Mouse (Mus musculus) stomach, embryonic 15.5 days (tissue): Measurements from ENCODE around the gene Fkbp8. TPM values are rescaled to one million over a fixed set of nuclear protein-coding genes. Genes with fewer than 3 reads are reported as not detected.
A peak's percentile ranks its signal among the peaks of the same experiment; 100 is the strongest.
"Not testable (repeated sequence)": the region's sequence is repeated elsewhere in the genome, so short reads cannot be mapped to it uniquely, and the experiment has no call there.

Experiments
- ATAC-seq: fragments of 200-750 bp; cut with Nextera tagmentation; 2 replicates; pipeline ENCODE4 v1.8.0; 2017; ENCODE audit warnings: low read depth, moderate number of reproducible peaks, moderate TSS enrichment; ENCODE audit not compliant: insufficient read depth, low FRiP score
- H3K27ac ChIP-seq: fragments of 300-500 bp; sonication (generic); 2 replicates; pipeline ENCODE4 v1.5.1; 2015; ENCODE audit warnings: mild to moderate bottlenecking, inconsistent platforms
- H3K27me3 ChIP-seq: fragments of 300-500 bp; sonication (generic); replicated peaks from 2 replicates; pipeline ENCODE4 v1.6.1; 2015; ENCODE audit warnings: inconsistent platforms
- H3K36me3 ChIP-seq: fragments of 300-500 bp; sonication (generic); 2 replicates; pipeline ENCODE4 v1.6.1; 2015; ENCODE audit warnings: inconsistent platforms
- H3K4me1 ChIP-seq: fragments of 300-500 bp; sonication (generic); 2 replicates; pipeline ENCODE4 v1.6.1; 2015; ENCODE audit warnings: inconsistent platforms
- H3K4me2 ChIP-seq: fragments of 300-500 bp; sonication (generic); 2 replicates; pipeline ENCODE4 v1.6.1; 2015; ENCODE audit warnings: mild to moderate bottlenecking, inconsistent platforms
- H3K4me3 ChIP-seq: fragments of 300-500 bp; sonication (generic); replicated peaks from 2 replicates; pipeline ENCODE4 v1.5.1; 2015; ENCODE audit warnings: inconsistent platforms
- H3K9ac ChIP-seq: fragments of 300-500 bp; sonication (generic); 2 replicates; pipeline ENCODE4 v1.6.1; 2015; ENCODE audit warnings: inconsistent platforms
- H3K9me3 ChIP-seq: fragments of 300-500 bp; sonication (generic); 2 replicates; pipeline ENCODE4 v1.6.1; 2016; ENCODE audit warnings: inconsistent platforms
- WGBS: fragments of 180-500 bp; shearing (Covaris S2); methylation state at CpG from one replicate; pipeline ENCODE4 v1.1.7; 2015; 5-methylcytosine and 5-hydroxymethylcytosine counted together
- polyA plus RNA-seq: library from polyadenylated mRNA; unstranded; fragments of >200 nt; fragmentation: Nextera tagmentation; extraction: Ambion mirVana; gene quantifications from 2 replicates; pipeline ENCODE4 v1.2.1, GENCODE M21; 2015

Gene Fkbp8
- polyA plus RNA-seq, 1 experiment from 2014 or later: 292 TPM

- H3K27me3 ChIP-seq: peaks cover 36% of the 10 kb centered on the region
- H3K4me1 ChIP-seq: peaks cover 60% of the 10 kb centered on the region
- H3K36me3 ChIP-seq: peaks cover 18% of the 10 kb centered on the region
- no peak overlapping the region for H3K27ac ChIP-seq
- H3K9ac ChIP-seq: no peak overlapping the region
- no peak overlapping the region for H3K4me3 ChIP-seq
- no peaks in the 10 kb centered on the region for H3K9me3 ChIP-seq
- 81% methylated on average over 3 of the region's 3 CpGs for WGBS
- no peak for ATAC-seq
- H3K4me2 ChIP-seq: no peak overlapping the region
Measured at GRCm38 (mm10) chr8:70504851-70505250, 22.7 kb upstream of the Fkbp8 start.

GRCm38 (mm10) chr8:70505698-70506327, 21.7 kb upstream of the Fkbp8 start:
- H3K36me3 ChIP-seq: peaks cover 18% of the 10 kb centered on the region
- WGBS: 34% methylated on average over 32 of the region's 32 CpGs
- ATAC-seq: peak; percentile 8
- H3K4me1 ChIP-seq: peaks cover 56% of the 10 kb centered on the region
- H3K9ac ChIP-seq: peak overlapping the region; percentile 78
- no peaks in the 10 kb centered on the region for H3K9me3 ChIP-seq
- peak overlapping the region; percentile 88 for H3K4me2 ChIP-seq
- peaks cover 26% of the 10 kb centered on the region for H3K27me3 ChIP-seq
- H3K4me3 ChIP-seq: peak overlapping the region; percentile 82
- H3K27ac ChIP-seq: peak overlapping the region; percentile 95

GRCm38 (mm10) chr8:70506328-70507026, 21.0 kb upstream of the Fkbp8 start, which contains the start of gene Rex1bd:
Gene Rex1bd (minus strand): TSS chr8:70506752.
- WGBS: 3% methylated on average over 40 of the region's 40 CpGs
- Histone ChIP-seq H3K27me3 (peaks cover 21% of the 10 kb centered on the region), H3K27ac (peak within 1 kb of the TSS; percentile 95), H3K36me3 (peaks cover 18% of the 10 kb centered on the region), H3K9me3 (no peaks in the 10 kb centered on the region), H3K4me1 (peaks cover 57% of the 10 kb centered on the region), H3K4me2 (peak within 1 kb of the TSS; percentile 88), H3K4me3 (peak within 1 kb of the TSS; percentile 82), H3K9ac (peak within 1 kb of the TSS; percentile 78)
- ATAC-seq: peak; percentile 87

- WGBS: 60% methylated on average over 5 of the region's 5 CpGs
- H3K27ac ChIP-seq: peak overlapping the region; percentile 95
- peaks cover 15% of the 10 kb centered on the region for H3K27me3 ChIP-seq
- ATAC-seq: no peak
- H3K4me3 ChIP-seq: peak overlapping the region; percentile 82
- H3K9me3 ChIP-seq: no peaks in the 10 kb centered on the region
- H3K9ac ChIP-seq: no peak overlapping the region
- peaks cover 18% of the 10 kb centered on the region for H3K36me3 ChIP-seq
- H3K4me2 ChIP-seq: peak overlapping the region; percentile 88
- H3K4me1 ChIP-seq: peaks cover 58% of the 10 kb centered on the region
Measured at GRCm38 (mm10) chr8:70507027-70507393, 20.5 kb upstream of the Fkbp8 start.

GRCm38 (mm10) chr8:70509281-70509952, 18.1 kb upstream of the Fkbp8 start:
- Histone ChIP-seq H3K9ac (peak overlapping the region; percentile 99), H3K4me3 (peak overlapping the region; percentile 74), H3K9me3 (no peaks in the 10 kb centered on the region), H3K27ac (peak overlapping the region; percentile 99), H3K27me3 (no peaks in the 10 kb centered on the region), H3K36me3 (peaks cover 27% of the 10 kb centered on the region), H3K4me1 (peaks cover 42% of the 10 kb centered on the region), H3K4me2 (peak overlapping the region; percentile 88)
- ATAC-seq: no peak
- 6% methylated on average over 25 of the region's 25 CpGs for WGBS

GRCm38 (mm10) chr8:70510228-70510915, 17.2 kb upstream of the Fkbp8 start, which contains the start of gene Uba52:
Gene Uba52 (minus strand): TSS chr8:70510801.
- peak within 1 kb of the TSS; percentile 74 for H3K4me3 ChIP-seq
- peak; percentile 83 for ATAC-seq
- no peaks in the 10 kb centered on the region for H3K27me3 ChIP-seq
- peak within 1 kb of the TSS; percentile 88 for H3K4me2 ChIP-seq
- H3K27ac ChIP-seq: peak within 1 kb of the TSS; percentile 99
- no peaks in the 10 kb centered on the region for H3K9me3 ChIP-seq
- WGBS: 1% methylated on average over 72 of the region's 74 CpGs
- peaks cover 27% of the 10 kb centered on the region for H3K36me3 ChIP-seq
- H3K9ac ChIP-seq: peak within 1 kb of the TSS; percentile 99
- peaks cover 34% of the 10 kb centered on the region for H3K4me1 ChIP-seq

GRCm38 (mm10) chr8:70511174-70511573, 16.4 kb upstream of the Fkbp8 start:
- H3K9me3 ChIP-seq, ATAC-seq, H3K9ac ChIP-seq, H3K27me3 ChIP-seq: not testable (repeated sequence)
- Histone ChIP-seq H3K27ac (peak overlapping the region; percentile 99), H3K4me3 (peak overlapping the region; percentile 74), H3K4me1 (peaks cover 26% of the 10 kb centered on the region), H3K36me3 (peaks cover 27% of the 10 kb centered on the region), H3K4me2 (peak overlapping the region; percentile 88)
- WGBS: 72% methylated on average over 6 of the region's 6 CpGs

- H3K9ac ChIP-seq: no peak overlapping the region
- no peaks in the 10 kb centered on the region for H3K27me3 ChIP-seq
- 92% methylated on average over 2 of the region's 2 CpGs for WGBS
- no peak overlapping the region; the same call in 1 of the 2 replicates for H3K4me3 ChIP-seq
- peaks cover 30% of the 10 kb centered on the region for H3K36me3 ChIP-seq
- peak overlapping the region; percentile 88; the same call in 1 of the 2 replicates for H3K4me2 ChIP-seq
- no peaks in the 10 kb centered on the region for H3K9me3 ChIP-seq
- peaks cover 26% of the 10 kb centered on the region for H3K4me1 ChIP-seq
- no peak for ATAC-seq
- no peak overlapping the region for H3K27ac ChIP-seq
Measured at GRCm38 (mm10) chr8:70511770-70512169, 15.8 kb upstream of the Fkbp8 start.

GRCm38 (mm10) chr8:70512253-70512903, 15.1 kb upstream of the Fkbp8 start:
- Histone ChIP-seq H3K36me3 (peaks cover 26% of the 10 kb centered on the region), H3K4me1 (peaks cover 25% of the 10 kb centered on the region), H3K4me2 (no peak overlapping the region), H3K9ac (no peak overlapping the region), H3K27ac (no peak overlapping the region), H3K4me3 (no peak overlapping the region), H3K27me3 (no peaks in the 10 kb centered on the region), H3K9me3 (no peaks in the 10 kb centered on the region)
- ATAC-seq: no peak
- WGBS: 94% methylated on average over 11 of the region's 11 CpGs

- Histone ChIP-seq H3K9ac (no peak overlapping the region), H3K9me3 (no peaks in the 10 kb centered on the region), H3K27me3 (no peaks in the 10 kb centered on the region), H3K4me1 (peaks cover 22% of the 10 kb centered on the region), H3K4me2 (no peak overlapping the region), H3K27ac (no peak overlapping the region), H3K4me3 (no peak overlapping the region), H3K36me3 (peaks cover 19% of the 10 kb centered on the region)
- 62% methylated on average over 2 of the region's 2 CpGs for WGBS
- ATAC-seq: no peak
Measured at GRCm38 (mm10) chr8:70513441-70513840, 14.1 kb upstream of the Fkbp8 start.
